Mouse (Mus musculus) hindbrain, embryonic 11.5 days (tissue): Measurements from ENCODE around the gene Sertad1. TPM values are rescaled to one million over a fixed set of nuclear protein-coding genes. Genes with fewer than 3 reads are reported as not detected.
A peak's percentile ranks its signal among the peaks of the same experiment; 100 is the strongest.

Experiments used
- ATAC-seq: fragments of 200-750 bp; cut with Nextera tagmentation; 2 replicates; pipeline ENCODE4 v1.8.0; 2017; ENCODE audit warnings: mild to moderate bottlenecking, moderate TSS enrichment, moderate library complexity; ENCODE audit not compliant: low FRiP score
- DNase-seq: peaks from one replicate; pipeline ENCODE4 v3.0.0-alpha.2; 2015; ENCODE audit warnings: low spot score
- H3K27ac ChIP-seq: fragments of 300-500 bp; sonication (generic); 2 replicates; pipeline ENCODE4 v1.5.1; 2014; ENCODE audit warnings: mild to moderate bottlenecking, low read depth, low read length
- H3K27me3 ChIP-seq: fragments of 300-500 bp; sonication (generic); 2 replicates; pipeline ENCODE4 v1.6.1; 2014; ENCODE audit warnings: mild to moderate bottlenecking, low read length, moderate library complexity, mixed read lengths; ENCODE audit not compliant: control insufficient read depth, insufficient read depth
- H3K36me3 ChIP-seq: fragments of 300-500 bp; sonication (generic); 2 replicates; pipeline ENCODE4 v1.6.1; 2014; ENCODE audit warnings: mild to moderate bottlenecking, low read length, moderate library complexity, mixed read lengths; ENCODE audit not compliant: control insufficient read depth, insufficient read depth
- H3K4me1 ChIP-seq: fragments of 300-500 bp; sonication (generic); replicated peaks from 2 replicates; pipeline ENCODE4 v1.6.1; 2014; ENCODE audit warnings: low read length, mixed read lengths; ENCODE audit not compliant: control insufficient read depth, insufficient read depth
- H3K4me2 ChIP-seq: fragments of 300-500 bp; sonication (generic); replicated peaks from 2 replicates; pipeline ENCODE4 v1.6.1; 2014; ENCODE audit warnings: mild to moderate bottlenecking, low read depth, low read length
- H3K4me3 ChIP-seq: fragments of 300-500 bp; sonication (generic); 2 replicates; pipeline ENCODE4 v1.5.1; 2014; ENCODE audit warnings: low read depth, low read length
- H3K9ac ChIP-seq: fragments of 300-500 bp; sonication (generic); 2 replicates; pipeline ENCODE4 v1.6.1; 2014; ENCODE audit warnings: low read depth, low read length
- H3K9me3 ChIP-seq: fragments of 300-500 bp; sonication (generic); 2 replicates; pipeline ENCODE4 v1.6.1; 2016; ENCODE audit warnings: low read length; ENCODE audit not compliant: control insufficient read depth
- WGBS: fragments of 180-500 bp; shearing (Covaris S2); extraction: QIAGEN DNeasy Blood & Tissue Kit; methylation state at CpG from one replicate; pipeline ENCODE4 v1.1.7; 2014; 5-methylcytosine and 5-hydroxymethylcytosine counted together
- polyA plus RNA-seq: library from polyadenylated mRNA; unstranded; fragments of >200 nt; fragmentation: Nextera tagmentation; extraction: Ambion mirVana; gene quantifications from 2 replicates; pipeline ENCODE4 v1.2.1, GENCODE M21; 2014

The Sertad1 gene
- 18.4 and 21.0 TPM in 2 replicates for polyA plus RNA-seq

- peak within 1 kb of the TSS; percentile 83 for H3K27ac ChIP-seq
- DNase-seq (peak; percentile 99), ATAC-seq (peak; percentile 97)
- H3K4me2 ChIP-seq, result peak within 1 kb of the TSS; percentile 48
- H3K4me3 ChIP-seq, result peak within 1 kb of the TSS; percentile 76
- H3K4me1 ChIP-seq, result no peaks in the 10 kb centered on the region
- H3K9ac ChIP-seq, result peak within 1 kb of the TSS; percentile 70
- no peaks in the 10 kb centered on the region for H3K9me3 ChIP-seq
- H3K27me3 ChIP-seq, result no peaks in the 10 kb centered on the region
- H3K36me3 ChIP-seq, result no peaks in the 10 kb centered on the region
- WGBS, result under 1% methylated on average over 68 of the region's 80 CpGs
These were observed at the start of gene Sertad1 for GRCm38 (mm10) chr7:27486770-27487697. Gene Sertad1 (plus strand): TSS chr7:27486910.

- DNase-seq, result peak; percentile 36
- no peak overlapping the region for H3K4me2 ChIP-seq
These were observed 49.2 kb upstream of the Sertad1 start for GRCm38 (mm10) chr7:27437544-27437943.

GRCm38 (mm10) chr7:27440014-27440413 lies 46.7 kb upstream of the Sertad1 start:
- 79% methylated on average over 4 of the region's 4 CpGs for WGBS
- H3K36me3 ChIP-seq, result no peaks in the 10 kb centered on the region
- no peak overlapping the region for H3K4me3 ChIP-seq
- H3K4me1 ChIP-seq, result no peaks in the 10 kb centered on the region
- H3K4me2 ChIP-seq, result no peak overlapping the region
- H3K9ac ChIP-seq, result no peak overlapping the region
- H3K27me3 ChIP-seq, result no peaks in the 10 kb centered on the region
- DNase-seq (no peak), ATAC-seq (no peak)
- H3K27ac ChIP-seq, result no peak overlapping the region
- H3K9me3 ChIP-seq, result no peaks in the 10 kb centered on the region

More at GRCm38 (mm10) chr7:27437544-27437943, 49.2 kb upstream of the Sertad1 start:
- Histone ChIP-seq H3K4me3 (no peak overlapping the region), H3K9ac (no peak overlapping the region), H3K9me3 (no peaks in the 10 kb centered on the region), H3K36me3 (no peaks in the 10 kb centered on the region), H3K4me1 (no peaks in the 10 kb centered on the region), H3K27ac (no peak overlapping the region), H3K27me3 (peaks cover 5% of the 10 kb centered on the region)
- ATAC-seq, result no peak
- 56% methylated on average over 5 of the region's 5 CpGs for WGBS

GRCm38 (mm10) chr7:27446051-27446450 lies 40.7 kb upstream of the Sertad1 start:
- Histone ChIP-seq H3K27ac (no peak overlapping the region), H3K9me3 (no peaks in the 10 kb centered on the region), H3K4me3 (peak overlapping the region; percentile 45), H3K4me2 (peak overlapping the region; percentile 84), H3K4me1 (no peaks in the 10 kb centered on the region; the same call in none of the 2 replicates), H3K27me3 (peaks cover 18% of the 10 kb centered on the region), H3K36me3 (no peaks in the 10 kb centered on the region), H3K9ac (peak overlapping the region; percentile 70)
- 4% methylated on average over 15 of the region's 18 CpGs for whole genome bisulfite sequencing
- DNase-seq, result peak; percentile 35
- no peak for ATAC-seq

GRCm38 (mm10) chr7:27446521-27447418 lies 39.9 kb upstream of the Sertad1 start:
- peak overlapping the region; percentile 45 for H3K4me3 ChIP-seq
- no peak overlapping the region for H3K27ac ChIP-seq
- H3K4me1 ChIP-seq, result no peaks in the 10 kb centered on the region; the same call in none of the 2 replicates
- ATAC-seq, result 0 out of 2 replicates have a peak, but pooled peaks have one; percentile 8
- no peaks in the 10 kb centered on the region for H3K36me3 ChIP-seq
- peak overlapping the region; percentile 84 for H3K4me2 ChIP-seq
- peak overlapping the region; percentile 70 for H3K9ac ChIP-seq
- DNase-seq, result peak; percentile 52
- no peaks in the 10 kb centered on the region for H3K9me3 ChIP-seq
- WGBS, result 14% methylated on average over 32 of the region's 53 CpGs
- H3K27me3 ChIP-seq, result peaks cover 18% of the 10 kb centered on the region

GRCm38 (mm10) chr7:27447419-27448286 lies 39.1 kb upstream of the Sertad1 start, which contains the start of the genes Sptbn4 and Blvrb:
Gene Sptbn4 (minus strand): TSS chr7:27447686.
Gene Blvrb (plus strand): TSS chr7:27447978.
- under 1% methylated on average over 53 of the region's 54 CpGs for WGBS
- no peak within 1 kb of the TSS for H3K27ac ChIP-seq

GRCm38 (mm10) chr7:27448421-27449206 lies 38.1 kb upstream of the Sertad1 start:
- Histone ChIP-seq H3K27ac (no peak overlapping the region), H3K9ac (peak overlapping the region; percentile 33; the same call in 1 of the 2 replicates), H3K4me1 (no peaks in the 10 kb centered on the region; the same call in none of the 2 replicates), H3K36me3 (no peaks in the 10 kb centered on the region), H3K27me3 (peaks cover 18% of the 10 kb centered on the region), H3K9me3 (no peaks in the 10 kb centered on the region), H3K4me2 (peak overlapping the region; percentile 84), H3K4me3 (peak overlapping the region; percentile 43)
- WGBS, result 58% methylated on average over 15 of the region's 15 CpGs
- DNase-seq (no peak), ATAC-seq (no peak)

More at GRCm38 (mm10) chr7:27447419-27448286, 39.1 kb upstream of the Sertad1 start, which contains the start of the genes Sptbn4 and Blvrb:
- H3K36me3 ChIP-seq, result no peaks in the 10 kb centered on the region
- H3K4me2 ChIP-seq, result peak within 1 kb of the TSS; percentile 84
- no peaks in the 10 kb centered on the region; the same call in none of the 2 replicates for H3K4me1 ChIP-seq
- peaks cover 18% of the 10 kb centered on the region for H3K27me3 ChIP-seq
- H3K9me3 ChIP-seq, result no peaks in the 10 kb centered on the region
- H3K4me3 ChIP-seq, result peak within 1 kb of the TSS; percentile 45
- peak within 1 kb of the TSS; percentile 70 for H3K9ac ChIP-seq
- peak; percentile 99 for DNase-seq
- ATAC-seq, result peak; percentile 95
